Mouse (Mus musculus): ENCODE results near the gene Osbp2.
A peak's percentile ranks its signal among the peaks of the same experiment; 100 is the strongest.

The Osbp2 gene

DNA sequence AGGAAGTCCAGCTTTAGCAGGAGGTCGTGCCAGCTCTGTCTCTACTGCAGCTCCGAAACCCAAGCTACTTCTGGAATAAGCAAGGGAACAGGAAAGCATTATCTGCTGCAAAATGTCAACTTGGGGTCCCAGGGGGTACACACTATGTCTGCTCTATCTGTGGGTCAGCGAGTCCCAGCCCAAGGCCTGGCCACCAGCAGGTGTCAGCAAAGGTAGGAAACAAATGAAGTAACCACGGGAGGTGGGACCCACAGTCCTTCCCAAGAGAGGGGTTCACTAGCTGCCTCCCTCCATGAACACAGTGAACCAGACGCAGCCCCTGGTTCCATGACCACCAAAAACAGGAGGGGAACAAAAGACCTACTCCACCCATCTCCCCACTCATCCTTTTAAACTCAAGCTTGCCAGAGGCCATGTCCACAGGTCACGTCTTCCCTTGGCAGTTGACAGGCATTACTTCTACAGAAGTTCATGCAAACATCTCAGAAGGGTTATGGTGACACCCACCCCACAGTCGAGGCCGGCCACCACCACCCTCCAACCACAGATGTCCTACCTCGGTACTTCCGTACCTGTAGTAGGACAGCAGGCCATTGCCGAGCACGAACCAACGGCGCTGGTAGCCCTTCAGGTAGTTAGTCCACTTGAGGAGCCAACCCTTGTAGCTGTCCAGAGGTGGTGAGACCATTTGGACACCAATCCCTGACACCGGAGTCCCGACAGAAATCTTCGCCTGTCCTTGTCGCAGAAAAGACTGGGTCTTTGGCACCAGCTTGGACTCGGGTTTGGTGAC lies 846 bp downstream of the Osbp2 start:
- no peak for DNase-seq (ENCODE audit: low read depth, low spot score)

- DNase-seq (ENCODE audit: low read depth, low spot score), result no peak
Measured at GRCm38 (mm10) chr11:3860361-3860760, 3.3 kb downstream of the Osbp2 start.

DNA sequence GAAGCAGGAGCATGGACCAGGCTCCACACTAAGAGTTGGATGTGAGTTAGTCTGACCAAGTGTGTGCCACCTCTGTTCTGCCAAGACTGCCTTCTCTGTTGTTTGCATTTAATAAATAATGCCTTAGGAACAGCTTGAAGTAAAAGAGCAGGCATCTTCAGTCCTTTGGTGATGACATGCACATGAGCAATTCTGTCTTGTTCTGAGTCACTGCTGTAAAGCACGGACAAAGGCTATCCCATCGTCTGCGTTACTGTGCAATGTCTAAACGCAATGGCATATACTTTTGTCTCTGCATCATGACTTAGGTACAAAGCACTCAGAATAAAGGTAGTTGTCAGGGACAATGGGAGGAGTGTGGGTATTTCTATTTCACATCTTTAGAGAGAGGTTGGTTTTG lies 3.9 kb downstream of the Osbp2 start:
- no peak for DNase-seq (ENCODE audit: low read depth, low spot score)

DNA sequence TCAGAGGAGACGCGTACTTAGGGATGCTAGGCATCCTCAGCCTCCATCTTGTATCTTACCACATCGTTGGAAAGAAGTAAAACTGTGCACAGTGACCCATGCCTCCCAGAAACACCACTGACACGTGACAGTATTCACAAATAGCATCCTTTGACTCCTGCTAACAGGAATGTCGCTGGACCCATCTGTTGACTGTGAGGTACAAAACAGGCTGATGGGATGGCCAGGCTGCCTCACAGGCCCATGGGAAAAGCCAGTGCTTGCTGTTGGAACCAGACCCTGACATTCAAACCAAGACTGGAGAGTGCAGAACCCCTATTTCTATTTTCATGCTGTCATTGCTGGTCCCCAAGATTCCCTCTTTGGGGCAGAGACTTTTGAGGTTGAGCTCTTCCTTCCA lies 5.8 kb downstream of the Osbp2 start:
- no peak for DNase-seq (ENCODE audit: low read depth, low spot score)

DNA sequence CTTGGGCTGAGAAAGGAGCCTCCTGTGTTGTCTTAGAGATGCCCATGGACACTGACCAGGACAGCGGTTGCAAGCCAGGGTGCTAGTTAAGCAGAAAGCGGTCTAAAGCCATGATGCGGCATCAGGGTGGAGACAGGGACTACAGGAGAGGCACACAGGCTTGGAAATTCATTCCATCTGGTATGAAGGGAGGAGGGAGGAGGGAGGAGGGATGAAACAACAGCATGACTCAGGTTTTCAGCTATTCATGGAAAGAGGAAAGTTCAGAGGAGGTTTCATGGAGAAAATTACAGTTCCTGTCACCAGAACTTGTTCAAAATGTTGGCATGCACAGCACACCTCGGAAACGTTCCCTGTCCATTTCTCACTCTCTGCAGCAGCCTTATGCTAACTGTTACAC lies 7.9 kb downstream of the Osbp2 start:
- no peak for DNase-seq (ENCODE audit: low read depth, low spot score)

DNA sequence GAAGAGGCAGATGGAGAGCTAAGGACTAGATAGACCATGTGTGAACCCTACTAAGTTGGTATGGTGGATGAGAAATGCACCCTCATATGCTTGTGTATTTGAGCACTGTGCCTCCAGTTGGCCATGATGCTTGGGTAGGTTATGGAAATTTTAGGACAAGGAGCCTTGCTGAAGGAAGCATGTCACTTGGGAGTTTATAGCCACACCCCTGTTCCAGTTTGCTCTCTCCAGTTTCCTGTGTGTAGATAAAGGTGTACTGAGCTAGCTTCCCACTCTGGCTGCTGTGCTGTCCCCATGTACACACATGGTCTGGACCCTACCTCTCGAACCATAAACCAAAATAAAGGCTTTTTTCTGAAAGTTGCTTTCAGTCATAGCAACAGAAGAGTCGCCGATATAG lies 9.5 kb downstream of the Osbp2 start:
- no peak for DNase-seq (ENCODE audit: low read depth, low spot score)

- no peak for DNase-seq (ENCODE audit: low read depth, low spot score)
Measured at GRCm38 (mm10) chr11:3853481-3854034, 10.1 kb downstream of the Osbp2 start.

DNA sequence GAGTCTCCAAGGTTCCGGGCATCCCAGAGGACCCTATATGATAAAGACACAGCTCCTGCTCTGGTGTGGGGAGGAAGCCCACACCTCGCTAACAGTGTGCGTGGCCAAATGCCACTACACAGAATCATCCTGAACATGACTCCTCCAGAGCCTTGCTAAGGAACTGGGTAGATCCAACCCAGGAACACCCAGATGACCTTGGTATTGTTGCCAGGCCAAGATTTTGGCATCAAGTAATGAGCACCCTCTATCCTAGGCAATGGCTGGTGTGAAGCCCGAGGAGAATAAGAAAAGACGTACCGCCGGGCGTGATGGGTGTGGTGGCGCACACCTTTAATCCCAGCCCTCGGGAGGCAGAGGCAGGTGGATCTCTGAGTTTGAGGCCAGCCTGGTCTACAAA lies 10.7 kb downstream of the Osbp2 start:
- no peak for DNase-seq (ENCODE audit: low read depth, low spot score)

DNA sequence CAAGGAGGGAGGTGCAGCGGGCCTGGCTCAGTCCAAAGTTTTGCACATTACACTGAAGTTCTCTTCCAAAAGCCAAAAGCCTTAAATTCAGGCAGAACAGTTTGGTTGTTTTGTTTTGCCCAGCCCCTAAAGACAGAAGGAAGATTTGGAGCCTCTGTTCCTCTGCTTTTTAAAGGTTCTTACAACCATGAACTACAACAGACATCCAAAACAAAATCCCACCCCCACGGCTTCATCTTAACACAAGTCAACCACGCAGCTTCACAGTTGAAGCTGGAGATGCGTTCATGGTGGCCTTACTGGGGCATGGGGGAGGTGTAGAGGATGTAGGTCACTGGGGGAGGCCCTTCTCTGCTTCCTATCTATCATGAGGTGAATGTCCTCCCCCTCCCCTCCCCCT lies 11.8 kb downstream of the Osbp2 start:
- DNase-seq (ENCODE audit: low read depth, low spot score), result no peak

GRCm38 (mm10) chr11:3850746-3851277 lies 12.9 kb downstream of the Osbp2 start:
- no peak for DNase-seq (ENCODE audit: low read depth, low spot score)

GRCm38 (mm10) chr11:3850315-3850614 lies 13.4 kb downstream of the Osbp2 start:
- no peak for DNase-seq (ENCODE audit: low read depth, low spot score)

- DNase-seq (ENCODE audit: low read depth, low spot score), result peak; percentile 46
Measured at GRCm38 (mm10) chr11:3849469-3850314, 14.0 kb downstream of the Osbp2 start.

GRCm38 (mm10) chr11:3846351-3846750 lies 17.4 kb downstream of the Osbp2 start:
- DNase-seq (ENCODE audit: low read depth, low spot score), result no peak

- no peak for DNase-seq (ENCODE audit: low read depth, low spot score)
Measured at GRCm38 (mm10) chr11:3843943-3844734, 19.6 kb downstream of the Osbp2 start.

GRCm38 (mm10) chr11:3835271-3835670 lies 28.4 kb downstream of the Osbp2 start:
- peak; percentile 79 for DNase-seq (ENCODE audit: low read depth, low spot score)

DNA sequence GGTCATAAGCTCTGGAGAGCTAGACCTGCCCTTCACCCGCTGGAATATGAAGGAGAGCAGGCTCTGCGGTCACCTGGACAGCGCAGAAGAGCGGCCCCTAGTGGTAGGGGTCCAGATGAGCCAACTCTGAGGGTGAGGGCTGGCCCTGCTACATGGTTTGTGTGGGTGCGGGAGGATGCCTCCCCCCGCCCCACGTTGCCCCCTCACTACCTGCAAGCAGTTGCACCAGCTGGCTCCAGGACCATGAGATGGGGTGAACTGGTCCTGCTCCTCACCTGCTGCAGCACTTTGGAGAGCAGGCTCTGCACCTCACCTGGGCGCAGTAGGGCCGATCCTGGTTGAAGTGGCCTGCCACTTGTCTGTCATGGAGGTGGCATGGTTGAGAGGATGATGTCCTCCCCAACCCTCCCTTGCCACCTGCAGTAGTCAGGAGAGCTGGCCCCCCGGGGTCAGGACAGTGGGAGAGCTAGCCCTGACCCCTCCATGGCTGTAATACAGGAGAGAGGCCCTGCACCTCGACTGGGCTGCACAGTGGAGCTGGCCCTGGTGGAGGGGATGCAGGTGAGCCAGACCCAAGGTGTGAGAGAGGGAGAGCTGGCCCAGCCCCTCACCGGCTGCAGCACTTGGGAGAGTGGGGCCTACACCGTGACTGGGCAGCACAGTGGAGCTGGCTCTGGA lies 29.1 kb downstream of the Osbp2 start:
- DNase-seq (ENCODE audit: low read depth, low spot score), result peak; percentile 77

DNA sequence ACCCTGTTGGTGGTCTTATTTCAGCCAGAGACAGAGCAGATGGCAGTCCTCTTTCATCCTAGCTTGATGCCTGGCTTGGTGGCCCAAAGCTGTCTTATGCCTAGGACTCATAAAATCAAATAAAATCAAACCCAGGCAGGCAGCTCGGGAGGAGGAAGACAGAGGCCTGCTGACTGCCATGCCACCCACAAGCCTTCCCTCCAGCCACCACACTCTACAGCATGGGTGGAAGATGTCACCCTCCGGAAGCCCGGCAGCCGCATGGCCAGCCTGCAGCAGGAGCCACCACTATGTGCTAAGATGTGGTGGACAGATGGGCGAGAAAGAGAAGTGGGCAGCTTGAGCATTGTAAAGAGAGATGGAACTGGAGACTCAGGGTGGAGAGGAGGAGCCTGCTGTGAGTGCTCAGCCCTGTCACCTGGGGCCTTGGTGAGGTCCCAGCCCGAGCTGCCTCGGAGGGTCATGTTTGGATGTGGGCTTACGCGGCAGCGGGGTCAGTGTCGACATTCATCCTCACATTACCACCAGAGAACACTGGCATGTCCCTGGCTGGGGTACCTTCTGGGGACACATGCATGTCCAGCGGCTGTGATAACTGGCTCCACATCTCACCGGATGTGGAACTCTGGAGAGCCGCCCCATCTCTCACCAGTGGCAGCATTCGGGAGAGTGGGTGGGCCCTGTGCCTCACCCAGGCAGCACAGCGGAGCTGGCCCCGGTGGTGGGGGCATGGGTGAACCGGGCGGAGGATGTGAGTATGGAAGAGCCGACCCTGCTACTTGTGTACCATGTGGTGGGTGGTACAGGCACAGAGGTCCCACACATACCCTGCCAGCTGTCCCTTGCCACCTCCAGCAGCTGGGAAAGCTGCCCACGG lies 29.9 kb downstream of the Osbp2 start:
- DNase-seq (ENCODE audit: low read depth, low spot score), result no peak

DNA sequence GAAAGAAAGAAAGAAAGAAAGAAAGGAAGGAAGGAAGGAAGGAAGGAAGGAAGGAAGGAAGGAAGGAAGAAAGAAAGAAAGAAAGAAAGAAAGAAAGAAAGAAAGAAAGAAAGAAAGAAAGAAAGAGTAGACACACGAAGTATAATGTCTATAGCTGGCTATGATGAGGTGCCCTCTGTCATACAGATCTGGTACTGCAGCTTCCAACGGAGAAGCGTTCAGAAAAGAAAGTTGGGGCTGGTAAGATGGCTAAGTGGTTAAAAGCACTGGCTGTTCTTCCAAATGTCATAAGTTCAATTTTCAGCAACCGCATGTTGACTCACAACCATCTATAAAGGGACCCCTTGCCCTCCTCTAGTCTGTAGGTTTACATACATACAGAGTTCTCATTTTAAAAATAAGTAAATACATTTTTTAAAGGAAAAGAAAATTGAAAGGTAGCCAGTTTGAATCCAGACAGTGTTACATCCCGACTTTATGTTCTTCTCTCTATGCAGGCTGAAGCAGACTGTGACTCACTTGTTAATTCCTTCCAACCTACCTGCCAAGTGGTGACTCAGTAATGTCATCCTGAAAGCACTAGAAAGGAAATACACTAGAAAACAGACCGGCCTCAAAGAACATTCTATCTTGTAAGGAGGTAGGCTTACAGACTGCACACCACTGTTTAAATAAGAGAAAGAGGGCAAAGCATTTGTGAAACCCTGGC lies 31.4 kb downstream of the Osbp2 start:
- DNase-seq (ENCODE audit: low read depth, low spot score), result peak; percentile 23

DNA sequence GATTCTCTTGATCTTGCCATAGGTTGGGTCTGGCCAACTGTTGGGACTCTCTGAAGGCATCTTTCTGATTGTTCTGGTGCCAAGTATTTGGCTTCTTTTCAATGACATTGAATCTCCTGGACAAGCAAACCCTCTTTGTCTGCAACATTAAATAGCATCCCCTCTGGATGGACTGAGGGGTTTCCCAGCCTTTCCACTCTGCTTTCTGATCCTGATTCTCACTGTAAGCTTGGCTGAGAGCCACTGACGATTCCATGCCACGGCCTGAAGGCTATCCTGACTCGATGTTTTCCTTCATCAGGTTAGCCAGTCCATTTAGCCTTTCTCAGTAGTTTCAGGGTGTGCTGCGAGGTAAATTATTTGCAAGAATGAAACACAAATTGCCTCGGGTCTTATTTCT lies 34.0 kb downstream of the Osbp2 start:
- no peak for DNase-seq (ENCODE audit: low read depth, low spot score)

DNA sequence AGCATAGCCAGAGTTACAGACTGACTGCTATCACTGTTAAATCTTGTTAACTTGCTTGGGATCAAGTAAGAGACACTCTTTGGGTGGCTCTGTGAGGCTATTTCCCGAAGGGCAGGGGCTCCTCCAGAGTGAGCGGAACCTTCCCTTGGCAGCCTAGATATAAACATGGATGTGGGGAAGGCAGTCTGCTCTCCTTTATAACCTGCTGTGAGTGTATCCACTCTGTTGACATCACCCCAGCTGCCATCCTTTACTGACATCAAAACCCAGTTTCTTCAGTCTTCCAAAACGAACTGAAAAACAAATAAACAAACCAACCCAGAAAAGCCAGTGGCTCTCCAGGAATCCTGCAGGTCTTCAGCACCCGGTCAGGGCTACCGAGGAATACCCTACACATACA lies 39.6 kb downstream of the Osbp2 start:
- DNase-seq (ENCODE audit: low read depth, low spot score), result no peak

Measured in ES-CJ7 (cell line).